Mouse (Mus musculus): ENCODE results near the gene Rplp2. TPM values are rescaled to one million over a fixed set of nuclear protein-coding genes. Genes with fewer than 3 reads are reported as not detected.
A peak's percentile ranks its signal among the peaks of the same experiment; 100 is the strongest.

Gene Rplp2
- total RNA-seq, 2 experiments from 2014 or later: 885 to 891 TPM

GRCm38 (mm10) chr7:141476226-141476980 lies 29.2 kb downstream of the Rplp2 start:
- DNase-seq: peak; percentile 84 to 92
- intact Hi-C loops (cut with DNase I): no loop called here

GRCm38 (mm10) chr7:141476981-141477370 lies 29.8 kb downstream of the Rplp2 start:
- no peak for DNase-seq
- intact Hi-C loops (cut with DNase I): no loop called here

GRCm38 (mm10) chr7:141477578-141478269 lies 30.6 kb downstream of the Rplp2 start:
- intact Hi-C loops (cut with DNase I): no loop called here
- peak; percentile 27 to 33 for DNase-seq

- intact Hi-C loops (cut with DNase I): no loop called here
- DNase-seq: peak; percentile 35 to 42
These were observed 31.1 kb downstream of the Rplp2 start for GRCm38 (mm10) chr7:141478270-141478748.

- DNase-seq: peak; percentile 72 to 75
- intact Hi-C loops (cut with DNase I): loop anchor here (1.0 to 10.0 kb wide), 3 partner anchors 44 to 444 kb away; no protein-coding TSS in a partner anchor
These were observed 33.8 kb downstream of the Rplp2 start for GRCm38 (mm10) chr7:141480842-141481497.

GRCm38 (mm10) chr7:141481498-141482401 lies 34.6 kb downstream of the Rplp2 start:
- peak; percentile 50 to 55 for DNase-seq
- intact Hi-C loops (cut with DNase I): loop anchor here (1.0 to 10.0 kb wide), 2 partner anchors 44 to 443 kb away; no protein-coding TSS in a partner anchor

- no peak for DNase-seq
- intact Hi-C loops (cut with DNase I): loop anchor here (10.0 kb wide), 1 partner anchor 442 kb away; no protein-coding TSS in a partner anchor
These were observed 35.4 kb downstream of the Rplp2 start for GRCm38 (mm10) chr7:141482531-141483024.

GRCm38 (mm10) chr7:141483114-141483653 lies 36.0 kb downstream of the Rplp2 start:
- intact Hi-C loops (cut with DNase I): loop anchor here (10.0 kb wide), 1 partner anchor 442 kb away; no protein-coding TSS in a partner anchor
- DNase-seq: no peak

GRCm38 (mm10) chr7:141484186-141485120 lies 37.3 kb downstream of the Rplp2 start:
- DNase-seq: no peak
- intact Hi-C loops (cut with DNase I): loop anchor here (10.0 kb wide), 1 partner anchor 440 kb away; no protein-coding TSS in a partner anchor

GRCm38 (mm10) chr7:141485186-141485585 lies 38.0 kb downstream of the Rplp2 start:
- intact Hi-C loops (cut with DNase I): loop anchor here (10.0 kb wide), 1 partner anchor 440 kb away; no protein-coding TSS in a partner anchor

GRCm38 (mm10) chr7:141485606-141486005 lies 38.4 kb downstream of the Rplp2 start:
- DNase-seq: no peak
- intact Hi-C loops (cut with DNase I): loop anchor here (10.0 kb wide), 1 partner anchor 439 kb away; no protein-coding TSS in a partner anchor

More at GRCm38 (mm10) chr7:141485186-141485585, 38.0 kb downstream of the Rplp2 start:
- no peak for DNase-seq

GRCm38 (mm10) chr7:141486239-141486638 lies 39.1 kb downstream of the Rplp2 start:
- DNase-seq: no peak
- intact Hi-C loops (cut with DNase I): loop anchor here (10.0 kb wide), 1 partner anchor 439 kb away; no protein-coding TSS in a partner anchor

GRCm38 (mm10) chr7:141487141-141487540 lies 40.0 kb downstream of the Rplp2 start:
- intact Hi-C loops (cut with DNase I): loop anchor here (10.0 kb wide), 1 partner anchor 438 kb away; no protein-coding TSS in a partner anchor
- no peak for DNase-seq

- DNase-seq: no peak
- intact Hi-C loops (cut with DNase I): no loop called here
These were observed 44.0 kb downstream of the Rplp2 start for GRCm38 (mm10) chr7:141491151-141491550.

- no peak for DNase-seq
- intact Hi-C loops (cut with DNase I): no loop called here
These were observed 45.6 kb downstream of the Rplp2 start for GRCm38 (mm10) chr7:141492738-141493137.

- intact Hi-C loops (cut with DNase I): no loop called here
- DNase-seq: no peak
These were observed 46.6 kb downstream of the Rplp2 start for GRCm38 (mm10) chr7:141493729-141494128.

GRCm38 (mm10) chr7:141495379-141495778 lies 48.2 kb downstream of the Rplp2 start:
- DNase-seq: no peak

GRCm38 (mm10) chr7:141495940-141496339 lies 48.8 kb downstream of the Rplp2 start:
- intact Hi-C loops (cut with DNase I): no loop called here
- DNase-seq: no peak

More at GRCm38 (mm10) chr7:141495379-141495778, 48.2 kb downstream of the Rplp2 start:
- intact Hi-C loops (cut with DNase I): no loop called here
